Mouse (Mus musculus) limb, embryonic 12.5 days (tissue): Measurements from ENCODE around the gene Srp68. TPM values are rescaled to one million over a fixed set of nuclear protein-coding genes. Genes with fewer than 3 reads are reported as not detected.

ENCODE experiments used
- ATAC-seq: fragments of 200-750 bp; cut with Nextera tagmentation; 2 replicates; pipeline ENCODE4 v1.8.0; 2017; ENCODE audit warnings: low read depth, moderate TSS enrichment; ENCODE audit not compliant: insufficient number of reproducible peaks, insufficient read depth, low FRiP score, low TSS enrichment
- H3K27ac ChIP-seq: fragments of 300-500 bp; sonication (generic); 2 replicates; pipeline ENCODE4 v1.5.1; 2016; ENCODE audit warnings: mild to moderate bottlenecking, moderate library complexity
- H3K27me3 ChIP-seq: fragments of 300-500 bp; sonication (generic); 2 replicates; pipeline ENCODE4 v1.6.1; 2016; ENCODE audit warnings: mild to moderate bottlenecking, moderate library complexity
- H3K36me3 ChIP-seq: fragments of 300-500 bp; sonication (generic); 2 replicates; pipeline ENCODE4 v1.6.1; 2016; ENCODE audit warnings: mild to moderate bottlenecking, moderate library complexity
- H3K4me1 ChIP-seq: fragments of 300-500 bp; sonication (generic); replicated peaks from 2 replicates; pipeline ENCODE4 v1.6.1; 2016
- H3K4me2 ChIP-seq: fragments of 300-500 bp; sonication (generic); 2 replicates; pipeline ENCODE4 v1.6.1; 2016; ENCODE audit warnings: mild to moderate bottlenecking, moderate library complexity
- H3K4me3 ChIP-seq: fragments of 300-500 bp; sonication (generic); replicated peaks from 2 replicates; pipeline ENCODE4 v1.5.1; 2016; ENCODE audit warnings: mild to moderate bottlenecking
- H3K9ac ChIP-seq: fragments of 300-500 bp; sonication (generic); replicated peaks from 2 replicates; pipeline ENCODE4 v1.6.1; 2016; ENCODE audit warnings: mild to moderate bottlenecking, moderate library complexity
- H3K9me3 ChIP-seq: fragments of 300-500 bp; sonication (generic); 2 replicates; pipeline ENCODE4 v1.6.1; 2016; ENCODE audit warnings: mild to moderate bottlenecking, moderate library complexity
- WGBS: fragments of 180-500 bp; shearing (Covaris S2); methylation state at CpG from one replicate; pipeline ENCODE4 v1.1.7; 2016; 5-methylcytosine and 5-hydroxymethylcytosine counted together
- polyA plus RNA-seq: library from polyadenylated mRNA; unstranded; fragments of >200 nt; fragmentation: Nextera tagmentation; extraction: Ambion mirVana; gene quantifications from 2 replicates; pipeline ENCODE4 v1.2.1, GENCODE M21; 2016

The Srp68 gene
- polyA plus RNA-seq, 1 experiment from 2014 or later: 110 TPM

GRCm38 (mm10) chr11:116218737-116219400, 55.1 kb downstream of the Srp68 start:
- Histone ChIP-seq H3K4me3 (no peak overlapping the region), H3K27me3 (peaks cover 36% of the 10 kb centered on the region), H3K9me3 (peaks cover 9% of the 10 kb centered on the region; the same call in 1 of the 2 replicates), H3K27ac (peak overlapping the region; percentile 56; the same call in 1 of the 2 replicates), H3K36me3 (no peaks in the 10 kb centered on the region; the same call in 1 of the 2 replicates), H3K9ac (0 out of 2 replicates have a peak overlapping the region, but pooled peaks have one; percentile 8), H3K4me1 (peaks cover 24% of the 10 kb centered on the region), H3K4me2 (no peak overlapping the region)
- 63% methylated on average over 7 of the region's 7 CpGs for WGBS
- ATAC-seq: no peak; the same call in 1 of the 2 replicates

- no peak overlapping the region for H3K4me2 ChIP-seq
- WGBS: 90% methylated on average over 2 of the region's 2 CpGs
- 0 out of 2 replicates have a peak overlapping the region, but pooled peaks have one; percentile 8 for H3K9ac ChIP-seq
- H3K9me3 ChIP-seq: peaks cover 9% of the 10 kb centered on the region; the same call in 1 of the 2 replicates
- no peaks in the 10 kb centered on the region; the same call in 1 of the 2 replicates for H3K36me3 ChIP-seq
- peaks cover 30% of the 10 kb centered on the region for H3K27me3 ChIP-seq
- peak overlapping the region; percentile 56; the same call in 1 of the 2 replicates for H3K27ac ChIP-seq
- no peak overlapping the region for H3K4me3 ChIP-seq
- H3K4me1 ChIP-seq: peaks cover 22% of the 10 kb centered on the region
- ATAC-seq: no peak
Measured at GRCm38 (mm10) chr11:116218263-116218662, 55.8 kb downstream of the Srp68 start.

GRCm38 (mm10) chr11:116216549-116216948, 57.5 kb downstream of the Srp68 start:
- Histone ChIP-seq H3K27me3 (peaks cover 13% of the 10 kb centered on the region), H3K4me3 (no peak overlapping the region), H3K4me2 (no peak overlapping the region), H3K36me3 (peaks cover 4% of the 10 kb centered on the region; the same call in 1 of the 2 replicates), H3K4me1 (peaks cover 14% of the 10 kb centered on the region), H3K9ac (no peak overlapping the region), H3K27ac (no peak overlapping the region), H3K9me3 (peaks cover 5% of the 10 kb centered on the region; the same call in 1 of the 2 replicates)
- WGBS: 78% methylated on average over 11 of the region's 11 CpGs
- ATAC-seq: no peak

GRCm38 (mm10) chr11:116215991-116216390, 58.0 kb downstream of the Srp68 start:
- H3K36me3 ChIP-seq: peaks cover 4% of the 10 kb centered on the region; the same call in 1 of the 2 replicates
- no peak overlapping the region for H3K27ac ChIP-seq
- H3K9me3 ChIP-seq: no peaks in the 10 kb centered on the region
- 86% methylated on average over 6 of the region's 6 CpGs for WGBS
- peaks cover 14% of the 10 kb centered on the region for H3K4me1 ChIP-seq
- peaks cover 7% of the 10 kb centered on the region for H3K27me3 ChIP-seq
- no peak overlapping the region for H3K9ac ChIP-seq
- no peak overlapping the region for H3K4me2 ChIP-seq
- ATAC-seq: no peak
- H3K4me3 ChIP-seq: no peak overlapping the region

- Histone ChIP-seq H3K27ac (no peak overlapping the region), H3K36me3 (peaks cover 4% of the 10 kb centered on the region; the same call in 1 of the 2 replicates), H3K4me3 (no peak overlapping the region), H3K4me1 (peaks cover 14% of the 10 kb centered on the region), H3K9ac (no peak overlapping the region), H3K27me3 (no peaks in the 10 kb centered on the region; the same call in 1 of the 2 replicates), H3K9me3 (no peaks in the 10 kb centered on the region), H3K4me2 (no peak overlapping the region)
- ATAC-seq: no peak
- 82% methylated on average over 7 of the region's 7 CpGs for WGBS
Measured at GRCm38 (mm10) chr11:116215181-116215580, 58.8 kb downstream of the Srp68 start.

- ATAC-seq: no peak
Measured at GRCm38 (mm10) chr11:116213877-116214510, 60.0 kb downstream of the Srp68 start.

GRCm38 (mm10) chr11:116212847-116213246, 61.2 kb downstream of the Srp68 start:
- peaks cover 4% of the 10 kb centered on the region; the same call in 1 of the 2 replicates for H3K36me3 ChIP-seq
- no peak overlapping the region for H3K4me3 ChIP-seq
- no peak overlapping the region for H3K27ac ChIP-seq
- no peak overlapping the region for H3K9ac ChIP-seq
- H3K27me3 ChIP-seq: no peaks in the 10 kb centered on the region
- no peak overlapping the region for H3K4me2 ChIP-seq
- no peaks in the 10 kb centered on the region for H3K9me3 ChIP-seq
- no peaks in the 10 kb centered on the region for H3K4me1 ChIP-seq
- WGBS: 89% methylated on average over 6 of the region's 6 CpGs
- ATAC-seq: no peak

More at GRCm38 (mm10) chr11:116213877-116214510, 60.0 kb downstream of the Srp68 start:
- WGBS: 92% methylated on average over 13 of the region's 13 CpGs
- peaks cover 4% of the 10 kb centered on the region; the same call in 1 of the 2 replicates for H3K36me3 ChIP-seq
- no peak overlapping the region for H3K27ac ChIP-seq
- H3K4me3 ChIP-seq: no peak overlapping the region
- H3K27me3 ChIP-seq: no peaks in the 10 kb centered on the region
- H3K4me2 ChIP-seq: no peak overlapping the region
- H3K9ac ChIP-seq: no peak overlapping the region
- no peaks in the 10 kb centered on the region for H3K9me3 ChIP-seq
- H3K4me1 ChIP-seq: peaks cover 7% of the 10 kb centered on the region

- H3K27me3 ChIP-seq: no peaks in the 10 kb centered on the region
- no peaks in the 10 kb centered on the region for H3K4me1 ChIP-seq
- H3K4me3 ChIP-seq: no peak overlapping the region
- H3K36me3 ChIP-seq: peaks cover 24% of the 10 kb centered on the region
- H3K9ac ChIP-seq: no peak overlapping the region
- ATAC-seq: no peak
- WGBS: 68% methylated on average over 5 of the region's 5 CpGs
- H3K4me2 ChIP-seq: no peak overlapping the region
- no peak overlapping the region for H3K27ac ChIP-seq
- H3K9me3 ChIP-seq: no peaks in the 10 kb centered on the region
Measured at GRCm38 (mm10) chr11:116210696-116211095, 63.3 kb downstream of the Srp68 start.

GRCm38 (mm10) chr11:116209257-116209656, 64.8 kb downstream of the Srp68 start:
- Histone ChIP-seq H3K4me3 (no peak overlapping the region), H3K27ac (no peak overlapping the region), H3K4me2 (no peak overlapping the region), H3K9me3 (no peaks in the 10 kb centered on the region), H3K4me1 (no peaks in the 10 kb centered on the region), H3K36me3 (peaks cover 35% of the 10 kb centered on the region), H3K27me3 (no peaks in the 10 kb centered on the region), H3K9ac (no peak overlapping the region)
- 73% methylated on average over 8 of the region's 8 CpGs for WGBS
- no peak for ATAC-seq

GRCm38 (mm10) chr11:116208660-116209059, 65.4 kb downstream of the Srp68 start:
- Histone ChIP-seq H3K27me3 (no peaks in the 10 kb centered on the region), H3K27ac (no peak overlapping the region), H3K9ac (no peak overlapping the region), H3K4me1 (no peaks in the 10 kb centered on the region), H3K9me3 (no peaks in the 10 kb centered on the region), H3K36me3 (peaks cover 38% of the 10 kb centered on the region), H3K4me2 (no peak overlapping the region), H3K4me3 (no peak overlapping the region)
- no peak for ATAC-seq
- 78% methylated on average over 3 of the region's 3 CpGs for WGBS

GRCm38 (mm10) chr11:116206678-116207077, 67.3 kb downstream of the Srp68 start:
- peaks cover 43% of the 10 kb centered on the region for H3K36me3 ChIP-seq
- no peak overlapping the region for H3K9ac ChIP-seq
- no peaks in the 10 kb centered on the region for H3K27me3 ChIP-seq
- no peak overlapping the region for H3K4me2 ChIP-seq
- no peak for ATAC-seq
- WGBS: 68% methylated on average over 4 of the region's 4 CpGs
- H3K9me3 ChIP-seq: no peaks in the 10 kb centered on the region
- H3K27ac ChIP-seq: no peak overlapping the region
- H3K4me1 ChIP-seq: no peaks in the 10 kb centered on the region
- no peak overlapping the region for H3K4me3 ChIP-seq
